In the genomic region with DNA sequence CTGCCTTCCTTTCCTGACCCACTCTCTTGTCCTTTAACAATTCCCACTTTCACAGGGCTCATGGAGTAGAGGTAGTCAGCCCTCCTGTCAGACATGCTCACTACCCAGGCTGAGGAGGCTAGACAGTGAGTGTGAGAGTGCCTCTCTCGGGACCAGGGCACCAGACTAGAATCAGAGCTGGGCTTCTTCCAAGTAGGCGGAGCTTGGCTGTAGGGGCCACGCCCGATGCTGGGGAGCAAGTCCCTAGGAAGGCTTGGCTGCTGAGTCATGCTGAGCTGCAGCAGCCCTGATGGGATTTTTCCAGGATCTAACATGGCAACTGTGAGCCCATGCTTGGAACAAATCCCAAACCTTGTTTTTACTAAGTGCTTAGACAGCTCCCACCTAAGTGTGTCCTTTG, we compare ENCODE assay signal across 9 mouse cellular contexts. TPM values are rescaled to one million over a fixed set of nuclear protein-coding genes. Genes with fewer than 3 reads are reported as not detected.
DNase-seq lines count a peak whose midpoint lies in the region; ATAC-seq and TF ChIP-seq lines count a peak whose summit lies in the region.
"Had no signal": no experiment of that assay in that cellular context is flagged by ENCODE, and none has a peak within 500 bp of the region (broad histone marks: within the 10 kb centered on the region; RNA-seq: fewer than 3 reads in every experiment).

No protein-coding gene starts in this region.

- TF ChIP-seq CTCF in lung, embryonic 14.5 days (IDR thresholded peaks at IDR 0.05; ENCODE audit: low read depth) = no peak

- peaks cover 14% of the 10 kb centered on the region for H3K4me1 ChIP-seq in kidney, embryonic 16.5 days (ENCODE audit: insufficient read depth, low read length)
- no peaks in the 10 kb centered on the region for H3K4me1 ChIP-seq in lung, embryonic 14.5 days (ENCODE audit: insufficient read depth)
- H3K4me1 ChIP-seq in midbrain, embryonic 10.5 days = peaks cover 63% of the 10 kb centered on the region

- H3K9me3 ChIP-seq in kidney, embryonic 16.5 days (ENCODE audit: low read length) = no peaks in the 10 kb centered on the region
- H3K9me3 ChIP-seq in lung, embryonic 14.5 days (ENCODE audit: low read depth, low read length) = no peaks in the 10 kb centered on the region
- H3K9me3 ChIP-seq in midbrain, embryonic 10.5 days (replicated peaks) = no peaks in the 10 kb centered on the region

- DNase-seq in kidney, adult 11 months = peak; percentile 90
- DNase-seq in adrenal gland, adult 18-20 months (ENCODE audit: low spot score in 2 of 2) = peak; percentile 80 to 81
- DNase-seq in heart, adult 8-10 months (ENCODE audit: low spot score) = peak; percentile 74
- DNase-seq in kidney, postnatal 25 days = peak; percentile 91 to 92
- DNase-seq in lung, embryonic 14.5 days = peak; percentile 76
- peak; percentile 80 for DNase-seq in urinary bladder, postnatal 25 days (ENCODE audit: low spot score)
- no peak for DNase-seq in midbrain, embryonic 10.5 days (ENCODE audit: low spot score)

- WGBS in kidney, embryonic 16.5 days = 54% methylated on average over 4 of the region's 4 CpGs
- 44% methylated on average over 4 of the region's 4 CpGs for WGBS in lung, embryonic 14.5 days
- WGBS in midbrain, embryonic 10.5 days = 77% methylated on average over 4 of the region's 4 CpGs

- ATAC-seq in kidney, embryonic 16.5 days (ENCODE audit: low FRiP score, low TSS enrichment) = no peak
- ATAC-seq in lung, embryonic 14.5 days (ENCODE audit: insufficient read depth) = peak; percentile 41; the same call in 1 of the 2 replicates

- no peaks in the 10 kb centered on the region for H3K27me3 ChIP-seq in kidney, embryonic 16.5 days (ENCODE audit: insufficient read depth, low read length)
- H3K27me3 ChIP-seq in lung, embryonic 14.5 days (ENCODE audit: insufficient read depth, low read length) = no peaks in the 10 kb centered on the region
- no peaks in the 10 kb centered on the region for H3K27me3 ChIP-seq in midbrain, embryonic 10.5 days (ENCODE audit: low read depth, poor library complexity, severe bottlenecking)

- no peak overlapping the region for H3K27ac ChIP-seq in kidney, embryonic 16.5 days (ENCODE audit: low read length)
- H3K27ac ChIP-seq in lung, embryonic 14.5 days (ENCODE audit: low read depth) = no peak overlapping the region
- no peak overlapping the region for H3K27ac ChIP-seq in midbrain, embryonic 10.5 days (replicated peaks)
- H3K27ac ChIP-seq: kidney, postnatal 0 days had no signal

- no peak overlapping the region for H3K4me2 ChIP-seq in kidney, embryonic 16.5 days (replicated peaks; ENCODE audit: low read depth, low read length)
- no peak overlapping the region for H3K4me2 ChIP-seq in lung, embryonic 14.5 days

- peaks cover 26% of the 10 kb centered on the region for H3K36me3 ChIP-seq in kidney, embryonic 16.5 days (ENCODE audit: insufficient read depth, low read length)
- peaks cover 55% of the 10 kb centered on the region for H3K36me3 ChIP-seq in lung, embryonic 14.5 days (ENCODE audit: insufficient read depth)
- peaks cover 99% of the 10 kb centered on the region for H3K36me3 ChIP-seq in midbrain, embryonic 10.5 days

- no peak overlapping the region for H3K4me3 ChIP-seq in kidney, embryonic 16.5 days (ENCODE audit: low read length)
- no peak overlapping the region for H3K4me3 ChIP-seq in lung, embryonic 14.5 days (ENCODE audit: low read depth, low read length)
- no peak overlapping the region for H3K4me3 ChIP-seq in midbrain, embryonic 10.5 days

- H3K9ac ChIP-seq in kidney, embryonic 16.5 days (replicated peaks; ENCODE audit: low read length) = no peak overlapping the region
- H3K9ac ChIP-seq in lung, embryonic 14.5 days = no peak overlapping the region

RNA-seq across cellular contexts. Expression of a gene that starts 12.7 kb away (rescaled TPM):
- 98.6 and 98.8 TPM in 2 replicates for polyA plus RNA-seq in kidney, embryonic 16.5 days (2015; fragmentation: Nextera tagmentation; extraction: Ambion mirVana)
- 10 to 100 TPM; 20.9 to 29.3 TPM for total RNA-seq in adrenal gland, adult 18-20 months (2021)
- 10 to 100 TPM; 12.6 to 22.5 (median 14.9) TPM for total RNA-seq in heart, adult 8-10 months (2022)
- polyA plus RNA-seq in lung, embryonic 14.5 days (2014; fragmentation: Nextera tagmentation; extraction: Ambion mirVana) = 70.7 and 83.1 TPM in 2 replicates
- 212 and 273 TPM in 2 replicates for polyA plus RNA-seq in midbrain, embryonic 10.5 days (2016; fragmentation: Nextera tagmentation; extraction: Ambion mirVana)

RNA-seq across cellular contexts. Expression of a gene that starts 52.7 kb away (rescaled TPM):
- polyA plus RNA-seq in kidney, embryonic 16.5 days (2015; fragmentation: Nextera tagmentation; extraction: Ambion mirVana) = 9.5 and 9.8 TPM in 2 replicates
- 10 to 100 TPM; 12.0 to 19.4 TPM for total RNA-seq in adrenal gland, adult 18-20 months (2021)
- 10 to 100 TPM; 19.3 to 23.9 (median 22.6) TPM for total RNA-seq in heart, adult 8-10 months (2022)
- 6.8 and 7.7 TPM in 2 replicates for polyA plus RNA-seq in lung, embryonic 14.5 days (2014; fragmentation: Nextera tagmentation; extraction: Ambion mirVana)
- 13.1 and 13.3 TPM in 2 replicates for polyA plus RNA-seq in midbrain, embryonic 10.5 days (2016; fragmentation: Nextera tagmentation; extraction: Ambion mirVana)
